Mouse (Mus musculus) cortical plate, adult 2 months (tissue): ENCODE measurements around the gene Ppp2r5c.

Experiments
- CTCF ChIP-seq: fragments of 200-500 bp; IDR thresholded peaks from 2 replicates; pipeline ENCODE4 v1.5.1; 2011; ENCODE audit warnings: mild to moderate bottlenecking, control low read depth, low read length; ENCODE audit not compliant: insufficient read depth; ENCODE audit errors: extremely low read depth
- POLR2A ChIP-seq: fragments of 200-500 bp; IDR thresholded peaks from 2 replicates; pipeline ENCODE4 v1.6.1; 2011; ENCODE audit warnings: mild to moderate bottlenecking, low read length, control low read depth; ENCODE audit not compliant: insufficient read depth; ENCODE audit errors: extremely low read depth

DNA sequence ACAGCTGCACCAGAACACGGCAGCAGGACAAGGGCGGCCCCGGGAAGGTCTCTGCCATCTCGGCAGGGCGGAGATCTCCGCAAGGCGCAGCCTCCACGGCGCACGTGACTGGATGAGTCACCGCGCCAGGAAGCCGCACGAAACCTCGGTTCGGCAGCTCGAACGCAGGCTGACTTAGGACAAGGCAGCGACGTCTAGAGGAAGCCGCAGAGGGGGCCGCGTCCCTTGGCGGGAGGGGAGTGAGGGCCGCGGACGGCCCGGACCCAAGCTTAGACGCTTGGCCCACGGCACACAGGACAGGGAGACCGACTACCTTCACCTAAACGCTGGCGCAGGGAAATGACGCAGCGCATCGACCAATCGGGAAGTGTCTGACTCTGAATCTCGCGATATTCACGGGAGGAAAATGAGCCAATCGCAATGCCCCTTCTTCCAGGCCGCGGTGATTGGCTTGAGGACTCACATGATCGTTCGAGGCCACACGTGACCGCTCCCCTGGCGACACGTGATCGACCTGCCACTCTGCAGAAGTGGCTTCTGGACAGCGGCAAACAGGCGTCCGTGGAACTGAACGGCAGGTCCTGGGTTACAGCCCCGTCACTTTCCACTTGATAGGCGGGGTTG lies 144.5 kb downstream of the Ppp2r5c start:
- TF ChIP-seq CTCF (no peak), POLR2A (peak; percentile 92)
